Mouse (Mus musculus) testis, adult 2 months (tissue): Measurements from ENCODE around the gene Sp110. TPM values are rescaled to one million over a fixed set of nuclear protein-coding genes. Genes with fewer than 3 reads are reported as not detected.
"Not testable (repeated sequence)": the region's sequence is repeated elsewhere in the genome, so short reads cannot be mapped to it uniquely, and the experiment has no call there.

Experiments used
- H3K27ac ChIP-seq: fragments of 200-500 bp; 2 replicates; pipeline ENCODE4 v1.5.1; 2012; ENCODE audit warnings: low read depth, low read length; ENCODE audit not compliant: control insufficient read depth, insufficient read depth
- H3K27me3 ChIP-seq: fragments of 200-500 bp; 2 replicates; pipeline ENCODE4 v1.6.1; 2012; ENCODE audit warnings: mild to moderate bottlenecking, low read length, moderate library complexity; ENCODE audit not compliant: control insufficient read depth, insufficient read depth
- H3K36me3 ChIP-seq: fragments of 200-500 bp; 2 replicates; pipeline ENCODE4 v1.6.1; 2012; ENCODE audit warnings: mild to moderate bottlenecking, low read length; ENCODE audit not compliant: control insufficient read depth, insufficient read depth
- H3K4me1 ChIP-seq: fragments of 200-500 bp; 2 replicates; pipeline ENCODE4 v1.6.1; 2012; ENCODE audit warnings: low read length; ENCODE audit not compliant: control insufficient read depth, insufficient read depth
- H3K4me3 ChIP-seq: fragments of 200-500 bp; 2 replicates; pipeline ENCODE4 v1.5.1; 2012; ENCODE audit warnings: low read depth, mild to moderate bottlenecking, low read length, moderate library complexity, mixed read lengths; ENCODE audit not compliant: control insufficient read depth
- polyA plus RNA-seq: library from polyadenylated mRNA; depleted of rRNA; stranded (reverse); fragments of >200 nt; gene quantifications from 2 replicates; pipeline ENCODE4 v1.2.3, GENCODE M21; 2012; rRNA removed

Gene Sp110
- polyA plus RNA-seq: 0.38 and 0.63 TPM in 2 replicates

- not testable (repeated sequence) for H3K27ac ChIP-seq, H3K36me3 ChIP-seq, H3K27me3 ChIP-seq, H3K4me1 ChIP-seq, H3K4me3 ChIP-seq
These were observed at the start of gene Sp110 for GRCm38 (mm10) chr1:85598271-85599012. Gene Sp110 (minus strand): TSS chr1:85598817.

DNA sequence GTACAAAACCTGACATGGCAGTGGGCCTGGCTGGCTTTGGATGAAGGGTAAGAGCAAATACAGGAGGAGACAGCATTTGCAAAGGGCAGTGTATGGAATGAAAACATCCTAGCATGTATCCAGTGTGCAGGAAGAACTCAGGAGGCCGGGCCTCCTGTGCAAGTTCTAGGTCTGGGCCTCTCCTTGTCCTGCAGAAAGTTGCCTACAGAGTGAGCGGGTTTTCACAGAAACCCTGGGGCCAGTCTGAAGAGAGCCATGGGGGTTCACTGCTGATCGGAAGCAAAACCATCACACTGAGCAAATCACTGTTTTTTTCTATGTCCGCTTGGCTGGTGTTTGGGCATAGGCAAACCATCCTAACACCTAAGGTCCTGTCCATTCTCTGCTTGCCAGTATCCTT is 39.5 kb upstream of the Sp110 start:
- not testable (repeated sequence) for H3K4me3 ChIP-seq, H3K4me1 ChIP-seq, H3K36me3 ChIP-seq, H3K27me3 ChIP-seq, H3K27ac ChIP-seq

DNA sequence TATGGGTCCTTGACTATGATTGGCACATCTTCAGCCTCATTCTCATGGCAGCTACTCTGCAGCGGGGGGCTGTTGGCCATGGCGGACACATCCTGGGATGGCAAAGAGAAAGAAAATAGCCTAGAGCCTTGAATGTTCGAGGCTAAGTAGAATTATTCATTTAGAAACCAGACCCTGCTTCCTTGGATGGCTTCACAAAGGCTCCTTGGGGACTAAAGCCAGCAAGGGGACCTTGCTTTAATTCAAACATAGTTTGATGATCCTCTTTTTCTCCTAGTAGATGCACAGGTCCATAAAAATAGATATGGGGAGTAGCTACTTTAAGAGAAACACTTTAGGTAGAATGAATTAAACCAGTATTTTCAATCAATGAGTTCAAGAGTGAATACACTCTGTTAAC is 38.3 kb upstream of the Sp110 start:
- not testable (repeated sequence) for H3K4me3 ChIP-seq, H3K4me1 ChIP-seq, H3K36me3 ChIP-seq, H3K27ac ChIP-seq, H3K27me3 ChIP-seq

DNA sequence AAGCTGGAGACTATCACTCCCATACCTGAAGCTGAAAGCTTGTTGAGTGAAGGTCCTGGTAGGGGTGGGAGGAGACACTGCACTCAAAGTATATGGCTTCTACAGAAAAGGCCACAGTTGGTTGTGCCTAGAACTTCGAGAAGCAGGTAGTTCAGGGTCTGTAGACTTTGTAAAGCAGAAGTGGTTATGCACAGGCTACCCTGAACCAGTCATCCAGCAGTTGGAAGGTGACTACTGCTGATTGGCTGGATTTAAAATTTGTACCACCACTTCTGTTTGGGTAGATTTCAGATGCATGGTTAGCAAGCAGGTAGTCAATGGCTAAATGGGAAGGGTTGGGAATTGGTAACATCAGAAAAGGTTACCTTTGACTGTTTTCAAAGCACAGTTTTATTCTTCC is 20.1 kb upstream of the Sp110 start:
- not testable (repeated sequence) for H3K4me1 ChIP-seq, H3K27me3 ChIP-seq, H3K27ac ChIP-seq, H3K36me3 ChIP-seq, H3K4me3 ChIP-seq

DNA sequence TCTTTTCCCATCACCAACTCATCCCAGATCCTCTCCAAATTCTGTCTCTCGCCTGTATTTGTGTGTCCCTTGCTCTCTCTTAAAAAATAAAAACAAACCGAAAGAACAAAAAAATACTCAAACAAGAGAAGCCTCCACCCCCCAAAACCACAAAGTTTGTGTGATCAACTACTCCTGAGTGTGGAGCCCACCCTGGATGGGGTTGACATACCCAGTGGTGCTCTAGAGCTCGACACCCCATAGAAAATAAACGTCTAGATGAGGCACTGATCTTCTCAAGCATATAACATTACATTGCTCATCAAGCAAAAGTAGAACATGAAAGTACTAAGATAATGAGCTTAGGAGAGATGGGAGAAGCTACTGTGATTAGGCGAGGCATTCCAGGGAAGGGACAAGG is 18.5 kb upstream of the Sp110 start:
- not testable (repeated sequence) for H3K27me3 ChIP-seq, H3K4me3 ChIP-seq, H3K27ac ChIP-seq, H3K4me1 ChIP-seq, H3K36me3 ChIP-seq

- not testable (repeated sequence) for H3K27me3 ChIP-seq, H3K27ac ChIP-seq, H3K4me3 ChIP-seq, H3K4me1 ChIP-seq, H3K36me3 ChIP-seq
These were observed 17.2 kb upstream of the Sp110 start for GRCm38 (mm10) chr1:85615819-85616218.

GRCm38 (mm10) chr1:85615096-85615495 is 16.5 kb upstream of the Sp110 start:
- not testable (repeated sequence) for H3K27ac ChIP-seq

GRCm38 (mm10) chr1:85610581-85610980 is 12.0 kb upstream of the Sp110 start:
- H3K27ac ChIP-seq, H3K4me1 ChIP-seq, H3K27me3 ChIP-seq, H3K36me3 ChIP-seq, H3K4me3 ChIP-seq: not testable (repeated sequence)

More at GRCm38 (mm10) chr1:85615096-85615495, 16.5 kb upstream of the Sp110 start:
- not testable (repeated sequence) for H3K4me1 ChIP-seq, H3K27me3 ChIP-seq, H3K36me3 ChIP-seq, H3K4me3 ChIP-seq

DNA sequence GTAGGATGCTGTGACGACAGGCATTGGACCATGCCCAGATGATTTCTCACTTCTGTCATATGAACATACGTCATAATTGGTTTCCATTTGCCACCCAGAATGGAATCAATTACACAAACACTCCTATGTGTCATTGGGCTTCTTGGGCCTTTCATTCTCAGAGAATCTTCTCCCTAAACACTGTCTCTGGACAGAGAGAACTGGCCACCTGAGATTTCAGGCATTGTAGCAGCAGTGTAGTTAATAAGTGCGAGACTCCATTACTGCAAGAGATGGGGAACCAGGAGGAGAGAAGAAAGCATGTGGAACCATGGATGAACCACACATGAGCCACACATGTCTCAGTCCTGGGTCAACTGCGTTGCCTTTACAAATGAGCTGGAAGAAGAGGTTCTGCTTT is 9.7 kb upstream of the Sp110 start:
- not testable (repeated sequence) for H3K4me3 ChIP-seq, H3K27ac ChIP-seq, H3K36me3 ChIP-seq, H3K27me3 ChIP-seq, H3K4me1 ChIP-seq

GRCm38 (mm10) chr1:85604341-85604740 is 5.7 kb upstream of the Sp110 start:
- not testable (repeated sequence) for H3K4me1 ChIP-seq, H3K4me3 ChIP-seq, H3K36me3 ChIP-seq

GRCm38 (mm10) chr1:85600794-85601193 is 2.2 kb upstream of the Sp110 start:
- not testable (repeated sequence) for H3K4me1 ChIP-seq, H3K4me3 ChIP-seq, H3K27me3 ChIP-seq, H3K27ac ChIP-seq, H3K36me3 ChIP-seq

More at GRCm38 (mm10) chr1:85604341-85604740, 5.7 kb upstream of the Sp110 start:
- not testable (repeated sequence) for H3K27ac ChIP-seq, H3K27me3 ChIP-seq

DNA sequence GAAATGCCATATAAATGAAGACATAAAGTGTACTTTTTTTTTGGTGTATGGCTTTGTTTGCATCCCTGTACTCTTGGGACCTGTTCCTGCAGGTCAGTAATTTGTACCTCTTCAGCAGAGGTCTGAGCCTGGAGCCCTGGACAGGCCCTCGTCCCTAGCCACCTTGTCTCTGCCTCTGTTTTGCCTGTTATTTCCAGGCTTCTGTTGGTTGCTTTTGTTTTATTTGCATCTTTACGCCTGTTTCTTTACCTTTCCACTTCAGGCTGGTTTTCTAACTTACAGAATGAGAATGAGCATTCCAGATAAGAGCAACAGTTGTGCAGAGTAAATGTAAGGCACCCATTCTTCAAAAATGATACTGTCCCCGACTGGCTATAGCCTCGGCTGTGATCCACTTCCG is 1.5 kb upstream of the Sp110 start, which contains the start of gene Sp140:
Gene Sp140 (plus strand): TSS at position 301 of the 400 bp plus-strand sequence.
- H3K4me1 ChIP-seq, H3K4me3 ChIP-seq, H3K27me3 ChIP-seq, H3K27ac ChIP-seq, H3K36me3 ChIP-seq: not testable (repeated sequence)
